Comparison of ENCODE assay signal across 21 mouse cellular contexts in the genomic region with DNA sequence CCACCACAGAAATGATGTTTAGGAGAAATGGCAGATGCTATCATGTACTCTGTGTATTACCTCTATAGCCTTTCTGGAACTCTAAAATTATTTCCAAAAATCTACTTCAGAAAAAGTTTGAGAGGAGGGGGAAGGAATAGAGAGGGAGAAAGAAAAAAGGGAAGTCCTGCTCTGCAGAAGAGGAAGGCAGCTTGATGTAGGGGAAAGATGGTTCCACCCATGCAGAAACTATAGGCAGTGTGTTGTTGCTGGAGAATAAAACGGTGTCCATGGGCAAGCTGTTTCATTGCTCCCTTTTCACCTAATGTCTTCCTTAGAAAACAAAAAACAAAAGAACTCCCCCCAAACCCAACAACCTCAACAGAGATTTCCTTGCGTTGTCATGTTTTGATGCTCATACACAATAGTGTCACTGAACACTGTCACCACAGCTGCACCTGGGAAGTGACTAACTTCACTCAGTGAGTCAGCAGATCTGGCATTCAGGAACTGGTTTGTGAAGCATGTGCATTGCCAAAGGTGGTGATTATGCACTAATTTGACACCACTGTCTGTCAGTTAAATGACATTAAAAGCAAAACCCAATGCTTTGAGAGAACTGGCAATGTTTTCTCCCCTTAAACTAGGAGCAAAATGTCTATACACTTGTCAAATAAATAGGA.
DNase-seq lines count a peak whose midpoint lies in the region; ATAC-seq and TF ChIP-seq lines count a peak whose summit lies in the region.
"Had no signal": no experiment of that assay in that cellular context is flagged by ENCODE, and none has a peak within 500 bp of the region (broad histone marks: within the 10 kb centered on the region; RNA-seq: fewer than 3 reads in every experiment).

No protein-coding gene starts in this region.

- H3K36me3 ChIP-seq in limb, embryonic 10.5 days = no peaks in the 10 kb centered on the region
- H3K36me3 ChIP-seq: embryonic facial prominence, embryonic 12.5 days; heart, embryonic 10.5 days; hindbrain, embryonic 15.5 days had no signal

- ATAC-seq in megakaryocyte, adult 5-6 weeks (ENCODE audit: poor library complexity, severe bottlenecking) = peak; percentile 98
- ATAC-seq: intestine, postnatal 0 days; liver, postnatal 0 days had no signal

- H3K27ac ChIP-seq in bone marrow macrophage, adult 2 months (ENCODE audit: insufficient read depth, low read depth, low read length) = peak overlapping the region; percentile 88
- no peak overlapping the region for H3K27ac ChIP-seq in limb, embryonic 10.5 days
- H3K27ac ChIP-seq: embryonic facial prominence, embryonic 12.5 days; heart, embryonic 10.5 days; hindbrain, embryonic 15.5 days had no signal

- H3K9me3 ChIP-seq in limb, embryonic 10.5 days (replicated peaks) = no peaks in the 10 kb centered on the region
- H3K9me3 ChIP-seq: embryonic facial prominence, embryonic 12.5 days; heart, embryonic 10.5 days; hindbrain, embryonic 15.5 days had no signal

- DNase-seq in 3134 (ENCODE audit: extremely low read depth, insufficient read length, low spot score) = peak; percentile 19
- DNase-seq in A20 (ENCODE audit: low read depth, low spot score) = peak; percentile 44
- DNase-seq in limb, embryonic 10.5 days (ENCODE audit: low spot score) = no peak
- no peak for DNase-seq in left cerebral cortex, adult 8-10 months (ENCODE audit: low spot score in 2 of 2)
- DNase-seq in cerebellum, postnatal 4 days (ENCODE audit: low spot score in 2 of 2) = no peak
- DNase-seq: adrenal gland, postnatal 25 days; cerebellum, postnatal 25 days; gastrocnemius, postnatal 14 days; heart, postnatal 14 days; kidney, postnatal 14 days; liver, postnatal 0 days; midbrain, embryonic 14.5 days; retina, postnatal 1 day; right cerebral cortex, postnatal 4 days had no signal

- WGBS in limb, embryonic 10.5 days = 92% methylated on average over 2 of the region's 2 CpGs

- peaks cover 15% of the 10 kb centered on the region for H3K4me1 ChIP-seq in bone marrow macrophage, adult 2 months (ENCODE audit: control insufficient read depth, insufficient read depth, low read length)
- H3K4me1 ChIP-seq in limb, embryonic 10.5 days = peaks cover 12% of the 10 kb centered on the region
- H3K4me1 ChIP-seq: heart, embryonic 10.5 days; hindbrain, embryonic 15.5 days had no signal

- H3K27me3 ChIP-seq in limb, embryonic 10.5 days (ENCODE audit: low read depth, poor library complexity, severe bottlenecking) = no peaks in the 10 kb centered on the region
- H3K27me3 ChIP-seq: embryonic facial prominence, embryonic 12.5 days; hindbrain, embryonic 15.5 days had no signal

- peak overlapping the region; percentile 1; the same call in 1 of the 2 replicates for H3K4me3 ChIP-seq in bone marrow macrophage, adult 2 months (ENCODE audit: insufficient read depth, low read length)
- no peak overlapping the region for H3K4me3 ChIP-seq in limb, embryonic 10.5 days
- H3K4me3 ChIP-seq: embryonic facial prominence, embryonic 12.5 days; heart, embryonic 10.5 days; hindbrain, embryonic 15.5 days; myocyte had no signal

- TF ChIP-seq POLR2A in bone marrow macrophage, adult 2 months (IDR thresholded peaks at IDR 0.05; ENCODE audit: borderline replicate concordance, low read depth, low read length) = no peak

- TF ChIP-seq CTCF in bone marrow macrophage, adult 2 months (IDR thresholded peaks at IDR 0.05; ENCODE audit: low read depth, low read length) = no peak

Comparison
In these comparisons a context has a peak if more than half of its experiments do, and no peak if none do; other contexts are left out.
1. DNase-seq: peak in 3134 (single experiment) and A20 (single experiment); none in limb, embryonic 10.5 days (single experiment), left cerebral cortex, adult 8-10 months (0 of 2) and cerebellum, postnatal 4 days (0 of 2).